Mouse (Mus musculus) spleen, adult 2 months (tissue): Measurements from ENCODE around the gene Pcf11. TPM values are rescaled to one million over a fixed set of nuclear protein-coding genes. Genes with fewer than 3 reads are reported as not detected.

Experiments
- DNase-seq, 2 experiments: peaks; one replicate each; pipeline versions ENCODE4 v3.0.0 to v3.0.0-alpha.2; 2012 to 2021; ENCODE audit warnings: low spot score in 2 of 2, low read depth in 1 of 2
- H3K27ac ChIP-seq: fragments of 200-500 bp; 2 replicates; pipeline ENCODE4 v1.5.1; 2012; ENCODE audit warnings: low read length, inconsistent platforms; ENCODE audit not compliant: insufficient read depth
- H3K27me3 ChIP-seq: fragments of 200-500 bp; 2 replicates; pipeline ENCODE4 v1.6.1; 2012; ENCODE audit warnings: mild to moderate bottlenecking, moderate library complexity, low read length, inconsistent platforms; ENCODE audit not compliant: control insufficient read depth, insufficient read depth
- H3K36me3 ChIP-seq: fragments of 200-500 bp; 2 replicates; pipeline ENCODE4 v1.6.1; 2012; ENCODE audit warnings: mild to moderate bottlenecking, low read length, inconsistent platforms; ENCODE audit not compliant: control insufficient read depth, insufficient read depth
- H3K4me1 ChIP-seq: fragments of 200-500 bp; 2 replicates; pipeline ENCODE4 v1.6.1; 2011; ENCODE audit warnings: inconsistent platforms; ENCODE audit not compliant: control insufficient read depth, insufficient read depth, insufficient read length
- H3K4me3 ChIP-seq: fragments of 200-500 bp; 2 replicates; pipeline ENCODE4 v1.5.1; 2011; ENCODE audit warnings: mild to moderate bottlenecking, inconsistent platforms; ENCODE audit not compliant: insufficient read depth, insufficient read length; ENCODE audit errors: extremely low read depth
- CTCF ChIP-seq: fragments of 200-500 bp; IDR thresholded peaks from 2 replicates; pipeline ENCODE4 v1.5.1; 2011; ENCODE audit warnings: mild to moderate bottlenecking, inconsistent platforms; ENCODE audit not compliant: insufficient read depth, insufficient read length, insufficient replicate concordance; ENCODE audit errors: extremely low read depth
- POLR2A ChIP-seq: fragments of 200-500 bp; IDR thresholded peaks from 2 replicates; pipeline ENCODE4 v1.6.1; 2011; ENCODE audit warnings: low read depth, low read length, inconsistent platforms
- WGBS: fragments of 180-500 bp; shearing (Covaris S2); methylation state at CpG from one replicate; pipeline ENCODE4 v1.1.7; 2018; 5-methylcytosine and 5-hydroxymethylcytosine counted together
- polyA plus RNA-seq: library from polyadenylated mRNA; depleted of rRNA; stranded (reverse); fragments of >200 nt; gene quantifications from 2 replicates; pipeline ENCODE4 v1.2.3, GENCODE M21; 2012

Gene Pcf11
- polyA plus RNA-seq, 1 experiment = 18.0 TPM

DNA sequence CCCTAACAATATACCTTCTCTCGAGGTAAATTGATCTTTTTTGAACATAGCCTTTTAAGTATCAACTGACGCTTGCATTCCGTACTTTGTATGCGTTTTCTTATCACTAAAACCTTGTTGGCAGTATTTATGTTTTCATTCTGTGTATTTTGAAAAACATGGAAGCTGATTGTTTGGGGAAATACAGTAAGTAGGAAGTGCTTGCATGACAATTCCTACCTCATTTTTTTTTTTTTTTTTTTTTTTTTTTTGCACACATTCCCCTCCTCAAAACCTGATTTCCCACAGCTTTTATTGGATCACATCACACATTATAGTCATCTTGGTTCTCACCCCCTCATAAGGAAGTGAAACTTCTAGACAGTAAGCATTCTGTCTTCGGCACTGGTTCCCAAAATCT lies 31.7 kb downstream of the Pcf11 start:
- Histone ChIP-seq H3K27ac (no peak overlapping the region), H3K4me3 (no peak overlapping the region), H3K36me3 (peaks cover 3% of the 10 kb centered on the region), H3K4me1 (peaks cover 4% of the 10 kb centered on the region; the same call in 1 of the 2 replicates), H3K27me3 (peaks cover 6% of the 10 kb centered on the region; the same call in 1 of the 2 replicates)
- no peak for DNase-seq
- 74% methylated on average over 5 of the region's 5 CpGs for WGBS
- no peak for TF ChIP-seq POLR2A
- no peak for TF ChIP-seq CTCF

GRCm38 (mm10) chr7:92637021-92637625 lies 32.6 kb downstream of the Pcf11 start, which contains the start of gene Ankrd42:
Gene Ankrd42 (minus strand): TSS chr7:92637142.
- TF ChIP-seq POLR2A (peak; percentile 20; the same call in 1 of the 2 replicates), CTCF (no peak)

DNA sequence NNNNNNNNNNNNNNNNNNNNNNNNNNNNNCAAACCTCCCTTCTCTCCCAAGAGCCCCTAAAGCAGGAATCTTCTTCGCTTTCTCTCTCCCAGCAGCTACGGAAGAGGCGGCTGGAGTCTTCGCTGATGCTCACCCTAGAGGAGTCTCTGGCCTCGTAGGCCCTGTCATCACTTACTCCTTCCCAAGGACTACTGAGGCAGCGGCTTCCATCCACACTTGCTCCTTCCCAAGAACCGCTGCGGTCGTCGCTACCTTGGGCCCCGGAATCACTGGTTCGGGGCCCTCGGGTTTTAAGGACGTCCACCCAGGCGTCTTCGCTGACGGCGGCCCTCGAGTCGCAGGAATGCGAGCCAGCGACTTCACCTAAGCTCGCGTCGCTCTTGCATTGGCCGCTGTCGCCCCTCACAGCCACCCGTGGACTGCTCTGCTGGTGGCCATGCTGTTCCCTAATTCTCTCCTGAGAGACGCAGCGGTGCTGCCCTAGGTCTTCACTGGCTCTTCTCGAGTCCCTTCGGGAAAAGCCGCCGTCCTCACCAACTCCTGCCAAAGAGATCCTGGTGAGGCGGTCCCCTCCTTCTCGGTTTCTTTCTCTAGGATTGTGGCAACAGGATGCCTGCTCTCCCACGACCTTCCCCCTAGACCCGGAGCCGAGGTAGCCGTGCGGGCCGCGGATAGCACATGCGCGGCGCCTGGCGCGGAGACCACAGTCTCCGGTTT lies 33.3 kb downstream of the Pcf11 start:
- Histone ChIP-seq H3K27me3 (peaks cover 6% of the 10 kb centered on the region; the same call in 1 of the 2 replicates), H3K36me3 (no peaks in the 10 kb centered on the region; the same call in 1 of the 2 replicates), H3K4me1 (peaks cover 4% of the 10 kb centered on the region; the same call in 1 of the 2 replicates), H3K4me3 (peak overlapping the region; percentile 86), H3K27ac (no peak overlapping the region)
- WGBS = 7% methylated on average over 49 of the region's 49 CpGs
- TF ChIP-seq POLR2A = no peak
- no peak for TF ChIP-seq CTCF
- no peak for DNase-seq

More at GRCm38 (mm10) chr7:92637021-92637625, 32.6 kb downstream of the Pcf11 start, which contains the start of gene Ankrd42:
- peak; percentile 77 to 83 for DNase-seq
- Histone ChIP-seq H3K4me1 (peaks cover 4% of the 10 kb centered on the region; the same call in 1 of the 2 replicates), H3K36me3 (peaks cover 2% of the 10 kb centered on the region), H3K27me3 (peaks cover 6% of the 10 kb centered on the region; the same call in 1 of the 2 replicates), H3K27ac (peak within 1 kb of the TSS; percentile 82), H3K4me3 (peak within 1 kb of the TSS; percentile 86)
- under 1% methylated on average over 43 of the region's 44 CpGs for WGBS

DNA sequence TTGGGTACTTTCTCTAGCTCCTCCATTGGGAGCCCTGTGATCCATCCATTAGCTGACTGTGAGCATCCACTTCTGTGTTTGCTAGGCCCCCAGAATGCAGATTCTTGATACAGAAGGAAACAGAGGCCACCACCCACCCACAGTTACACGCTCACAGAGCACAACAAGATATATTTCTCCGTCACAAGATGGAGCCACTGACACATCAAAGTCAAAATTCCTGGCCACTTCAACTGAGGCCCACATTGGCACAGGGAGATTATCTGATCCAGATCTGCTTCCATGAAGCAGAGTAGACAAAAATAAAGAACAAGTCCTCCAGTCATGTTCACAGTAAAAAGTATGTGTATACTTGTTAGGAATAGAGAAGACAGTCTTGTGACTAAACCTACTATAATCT lies 39.6 kb downstream of the Pcf11 start:
- 58% methylated on average over 2 of the region's 2 CpGs for WGBS
- H3K4me3 ChIP-seq = no peak overlapping the region
- H3K4me1 ChIP-seq = no peaks in the 10 kb centered on the region
- peak in 1 of 2 experiments; percentile 7 for DNase-seq
- H3K27me3 ChIP-seq = no peaks in the 10 kb centered on the region
- TF ChIP-seq CTCF (peak; percentile 6; the same call in 1 of the 2 replicates), POLR2A (no peak)
- H3K36me3 ChIP-seq = no peaks in the 10 kb centered on the region
- no peak overlapping the region for H3K27ac ChIP-seq

DNA sequence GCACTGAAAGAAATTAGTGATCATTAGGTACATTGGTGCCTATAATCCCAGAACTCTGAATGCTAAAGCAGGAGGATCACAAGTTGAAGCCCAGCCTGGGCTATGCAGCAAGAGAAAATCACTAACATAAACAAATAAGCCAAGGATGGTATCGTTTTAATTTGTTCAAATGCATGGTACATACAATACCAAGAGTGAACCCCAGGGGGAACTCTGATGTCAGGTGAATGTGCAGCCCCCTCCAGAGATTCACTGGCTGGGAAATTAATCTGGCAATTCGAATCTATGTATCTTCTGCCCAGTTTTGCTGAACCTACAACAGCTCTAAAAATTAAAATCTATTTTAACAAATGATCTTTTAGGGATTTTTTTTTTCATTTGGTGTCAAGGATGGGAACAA lies 45.2 kb downstream of the Pcf11 start:
- no peak for TF ChIP-seq POLR2A
- TF ChIP-seq CTCF = peak; percentile 13; the same call in 1 of the 2 replicates
- DNase-seq = no peak
- H3K27ac ChIP-seq = no peak overlapping the region
- WGBS = 33% methylated on average over 2 of the region's 2 CpGs
- no peaks in the 10 kb centered on the region for H3K4me1 ChIP-seq
- no peak overlapping the region for H3K4me3 ChIP-seq
- no peaks in the 10 kb centered on the region for H3K27me3 ChIP-seq
- no peaks in the 10 kb centered on the region for H3K36me3 ChIP-seq

DNA sequence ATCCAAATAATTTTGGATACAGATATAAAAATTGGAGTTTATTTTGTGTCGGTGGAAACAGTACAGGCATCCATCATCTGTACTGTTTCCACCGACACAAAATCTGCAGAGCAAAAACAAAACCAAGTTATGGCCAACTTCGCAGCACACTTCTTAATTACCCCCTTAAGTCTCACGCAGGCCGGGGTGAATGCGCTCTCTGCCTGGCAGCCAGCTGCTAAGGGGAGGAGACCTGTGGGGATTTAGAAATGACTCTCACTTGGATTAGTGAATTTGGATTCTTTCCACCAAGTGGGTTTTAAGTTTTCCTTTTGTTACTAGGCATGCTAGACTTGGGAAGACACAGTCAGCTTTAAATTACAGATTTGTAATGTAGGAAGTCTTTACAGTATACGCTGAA lies 58.9 kb downstream of the Pcf11 start:
- 87% methylated on average over 7 of the region's 7 CpGs for WGBS
- no peak for DNase-seq
- no peaks in the 10 kb centered on the region for H3K27me3 ChIP-seq
- H3K4me1 ChIP-seq = no peaks in the 10 kb centered on the region
- no peak overlapping the region for H3K27ac ChIP-seq
- no peaks in the 10 kb centered on the region for H3K36me3 ChIP-seq
- TF ChIP-seq POLR2A = no peak
- no peak for TF ChIP-seq CTCF
- no peak overlapping the region for H3K4me3 ChIP-seq
